Mouse (Mus musculus) liver, embryonic 16.5 days (tissue): ENCODE measurements around the gene Ampd3. TPM values are rescaled to one million over a fixed set of nuclear protein-coding genes. Genes with fewer than 3 reads are reported as not detected.

ENCODE experiments used
- ATAC-seq: fragments of 200-750 bp; cut with Nextera tagmentation; 2 replicates; pipeline ENCODE4 v1.8.0; 2017; ENCODE audit warnings: low read depth, mild to moderate bottlenecking, moderate number of reproducible peaks, moderate library complexity
- H3K27ac ChIP-seq: fragments of 300-500 bp; sonication (generic); 2 replicates; pipeline ENCODE4 v1.5.1; 2014; ENCODE audit warnings: mild to moderate bottlenecking, low read length
- H3K27me3 ChIP-seq: fragments of 300-500 bp; sonication (generic); 2 replicates; pipeline ENCODE4 v1.6.1; 2014; ENCODE audit warnings: low read depth, low read length, mixed read lengths; ENCODE audit not compliant: control insufficient read depth, insufficient read depth
- H3K36me3 ChIP-seq: fragments of 300-500 bp; sonication (generic); 2 replicates; pipeline ENCODE4 v1.6.1; 2014; ENCODE audit warnings: mild to moderate bottlenecking; ENCODE audit not compliant: control insufficient read depth, insufficient read depth
- H3K4me1 ChIP-seq: fragments of 300-500 bp; sonication (generic); 2 replicates; pipeline ENCODE4 v1.6.1; 2014; ENCODE audit warnings: low read depth, low read length, mixed read lengths; ENCODE audit not compliant: control insufficient read depth
- H3K4me2 ChIP-seq: fragments of 300-500 bp; sonication (generic); 2 replicates; pipeline ENCODE4 v1.6.1; 2014; ENCODE audit warnings: low read depth, low read length, mixed read lengths
- H3K4me3 ChIP-seq: fragments of 300-500 bp; sonication (generic); 2 replicates; pipeline ENCODE4 v1.5.1; 2014; ENCODE audit warnings: low read depth, mild to moderate bottlenecking, low read length
- H3K9ac ChIP-seq: fragments of 300-500 bp; sonication (generic); 2 replicates; pipeline ENCODE4 v1.6.1; 2014; ENCODE audit warnings: low read depth, low read length
- H3K9me3 ChIP-seq: fragments of 300-500 bp; sonication (generic); replicated peaks from 2 replicates; pipeline ENCODE4 v1.6.1; 2016; ENCODE audit warnings: low read length; ENCODE audit not compliant: control insufficient read depth
- WGBS: fragments of 180-500 bp; shearing (Covaris S2); extraction: QIAGEN DNeasy Blood & Tissue Kit; methylation state at CpG from one replicate; pipeline ENCODE4 v1.1.7; 2014; ENCODE audit not compliant: insufficient replicate concordance; 5-methylcytosine and 5-hydroxymethylcytosine counted together
- polyA plus RNA-seq: library from polyadenylated mRNA; unstranded; fragments of >200 nt; fragmentation: Nextera tagmentation; extraction: Ambion mirVana; gene quantifications from 2 replicates; pipeline ENCODE4 v1.2.1, GENCODE M21; 2015

Ampd3 gene
- 32.6 and 34.4 TPM in 2 replicates for polyA plus RNA-seq

DNA sequence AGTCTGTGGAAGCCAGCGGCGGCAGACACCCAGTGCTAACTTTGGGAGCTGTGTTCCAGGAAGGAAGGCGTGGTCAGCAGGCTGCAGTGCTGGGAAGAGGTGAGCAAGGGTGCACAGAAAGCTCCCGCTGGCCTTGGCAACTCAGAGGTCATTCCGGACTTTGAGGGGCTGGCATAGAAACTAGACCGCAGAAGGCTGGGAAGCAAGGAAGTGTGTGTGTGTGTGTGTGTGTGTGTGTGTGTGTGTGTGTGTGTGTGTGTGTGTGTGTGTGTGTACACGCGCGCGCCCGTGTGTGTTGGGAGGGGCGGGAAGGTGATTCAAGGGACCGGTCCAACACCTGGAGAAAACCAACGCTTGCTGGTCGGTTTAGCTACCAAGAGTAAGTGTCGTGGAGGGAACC is at the start of gene Ampd3:
TSS of gene Ampd3 (plus strand) at position 206 of the 400 bp plus-strand sequence.
- WGBS = 49% methylated on average over 15 of the region's 16 CpGs
- Histone ChIP-seq H3K4me3 (peak within 1 kb of the TSS; percentile 71), H3K9ac (peak within 1 kb of the TSS; percentile 82), H3K4me1 (peaks cover 48% of the 10 kb centered on the region), H3K27ac (peak within 1 kb of the TSS; percentile 67), H3K9me3 (no peaks in the 10 kb centered on the region), H3K27me3 (no peaks in the 10 kb centered on the region; the same call in 1 of the 2 replicates), H3K4me2 (peak within 1 kb of the TSS; percentile 98), H3K36me3 (no peaks in the 10 kb centered on the region)
- ATAC-seq = no peak

DNA sequence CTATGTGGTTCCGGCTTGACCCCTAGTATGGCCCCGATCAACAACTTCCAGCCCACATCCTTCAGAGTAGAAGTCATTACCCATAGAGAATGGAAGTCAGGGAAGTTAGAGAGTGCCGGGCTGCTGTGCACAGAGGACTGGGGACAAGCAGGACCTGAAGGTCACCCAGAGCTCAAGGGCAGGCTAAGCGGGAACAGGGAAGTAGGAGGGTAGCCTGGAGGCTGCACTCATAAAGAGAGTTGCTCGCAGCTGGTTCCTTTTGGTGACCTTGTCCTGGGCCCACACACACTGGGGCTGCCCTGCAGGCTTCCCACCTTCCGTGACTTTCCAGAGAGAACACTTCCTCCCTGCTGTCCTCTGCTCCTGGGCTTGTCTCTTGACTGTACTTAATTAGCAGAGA is 49.5 kb upstream of the Ampd3 start:
- no peaks in the 10 kb centered on the region for H3K4me1 ChIP-seq
- H3K27me3 ChIP-seq = no peaks in the 10 kb centered on the region
- H3K36me3 ChIP-seq = no peaks in the 10 kb centered on the region
- H3K4me3 ChIP-seq = no peak overlapping the region
- 62% methylated on average over 6 of the region's 6 CpGs for WGBS
- no peak overlapping the region for H3K9ac ChIP-seq
- H3K9me3 ChIP-seq = no peaks in the 10 kb centered on the region
- H3K4me2 ChIP-seq = no peak overlapping the region
- H3K27ac ChIP-seq = no peak overlapping the region
- no peak for ATAC-seq

DNA sequence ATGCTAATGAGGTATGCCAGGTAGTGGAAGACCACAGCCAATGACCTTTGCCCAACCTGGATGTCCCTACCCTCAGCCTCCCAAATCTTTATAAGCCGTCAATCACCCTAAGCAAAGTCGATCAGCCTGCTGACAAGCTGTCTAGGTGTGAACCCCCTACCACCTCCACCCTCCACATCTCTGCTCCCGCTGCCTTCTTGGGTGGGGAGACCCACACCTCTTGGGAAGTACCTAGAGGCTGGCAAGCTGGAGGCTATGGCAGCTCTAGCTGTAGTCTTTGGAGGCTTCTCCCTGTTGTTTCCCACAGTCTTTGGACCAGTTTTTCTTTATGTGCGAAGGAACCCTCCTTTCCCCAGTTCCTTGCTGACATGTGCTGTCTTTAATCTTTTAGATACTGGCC is 48.1 kb upstream of the Ampd3 start:
- H3K27ac ChIP-seq = no peak overlapping the region
- ATAC-seq = no peak
- H3K4me1 ChIP-seq = no peaks in the 10 kb centered on the region
- no peaks in the 10 kb centered on the region for H3K9me3 ChIP-seq
- no peaks in the 10 kb centered on the region for H3K36me3 ChIP-seq
- H3K27me3 ChIP-seq = no peaks in the 10 kb centered on the region
- no peak overlapping the region for H3K9ac ChIP-seq
- 64% methylated on average over 4 of the region's 4 CpGs for WGBS
- no peak overlapping the region for H3K4me3 ChIP-seq
- H3K4me2 ChIP-seq = no peak overlapping the region

DNA sequence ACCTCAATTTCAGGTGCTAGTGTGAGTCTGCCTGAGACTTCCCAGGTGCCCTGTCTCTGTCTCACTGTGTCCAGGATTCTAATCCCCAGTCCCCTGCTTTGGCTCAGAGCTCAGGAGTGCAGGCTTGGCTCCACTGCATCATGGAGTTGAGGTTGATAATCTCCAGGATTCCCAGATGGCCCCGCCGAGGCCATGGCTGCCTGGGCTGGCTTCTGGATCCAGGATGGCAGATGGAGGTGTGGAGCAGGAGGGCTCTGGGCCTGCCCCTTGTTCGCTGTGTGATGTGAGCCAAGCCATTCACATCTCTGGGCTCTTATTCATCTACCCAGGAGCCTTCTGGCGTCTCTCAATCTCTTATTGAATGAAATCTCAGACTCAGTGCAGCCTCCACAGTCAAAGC is 45.8 kb upstream of the Ampd3 start:
- Histone ChIP-seq H3K36me3 (no peaks in the 10 kb centered on the region), H3K9me3 (no peaks in the 10 kb centered on the region), H3K4me3 (no peak overlapping the region), H3K27me3 (no peaks in the 10 kb centered on the region), H3K27ac (no peak overlapping the region), H3K4me2 (no peak overlapping the region), H3K4me1 (no peaks in the 10 kb centered on the region), H3K9ac (no peak overlapping the region)
- WGBS = 50% methylated on average over 4 of the region's 4 CpGs
- ATAC-seq = no peak

DNA sequence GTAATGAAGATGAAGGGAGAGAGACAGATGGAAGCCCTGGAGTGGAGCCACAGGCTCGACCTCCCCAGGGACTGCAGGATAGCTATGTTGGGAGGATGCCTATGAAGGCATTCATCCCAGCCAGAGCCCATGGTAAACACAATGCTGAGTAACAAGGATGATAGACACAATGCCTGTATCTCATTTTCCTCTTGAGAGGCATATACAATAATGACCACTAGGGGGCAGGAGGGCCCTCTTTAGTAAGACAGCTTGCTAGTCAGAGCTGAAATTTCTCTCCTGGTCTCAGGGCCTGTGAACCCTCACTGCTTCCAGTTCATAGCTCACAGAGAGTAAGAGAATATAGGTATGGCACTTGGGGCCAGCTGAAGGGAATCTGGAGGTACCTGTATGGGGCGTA is 41.0 kb upstream of the Ampd3 start:
- Histone ChIP-seq H3K4me3 (no peak overlapping the region), H3K9me3 (no peaks in the 10 kb centered on the region), H3K27ac (no peak overlapping the region), H3K4me1 (no peaks in the 10 kb centered on the region), H3K27me3 (no peaks in the 10 kb centered on the region), H3K36me3 (no peaks in the 10 kb centered on the region), H3K9ac (no peak overlapping the region), H3K4me2 (no peak overlapping the region)
- no peak for ATAC-seq
- WGBS = 16% methylated on average over 2 of the region's 2 CpGs

DNA sequence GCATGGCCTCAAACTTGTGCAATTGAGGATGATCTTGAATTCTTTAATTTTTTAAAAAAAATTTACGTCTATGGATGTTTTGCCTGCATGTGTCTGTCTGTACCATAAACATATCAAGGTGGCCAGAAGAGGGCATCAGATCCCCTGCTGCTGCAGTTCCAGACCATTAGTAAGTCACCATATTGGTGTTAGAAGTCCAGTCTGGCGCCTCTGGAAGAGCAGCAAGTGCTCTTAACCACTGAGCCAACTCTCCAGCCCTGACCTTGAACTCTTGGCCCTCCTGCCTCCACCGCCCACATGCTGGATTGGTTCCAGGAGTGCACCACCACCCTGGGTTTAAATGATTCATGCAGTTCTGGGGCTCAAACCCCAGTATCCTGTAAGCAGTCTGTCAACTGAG is 39.1 kb upstream of the Ampd3 start:
- 34% methylated on average over 3 of the region's 3 CpGs for WGBS
- no peak overlapping the region for H3K9ac ChIP-seq
- no peak for ATAC-seq

GRCm38 (mm10) chr7:110729295-110729694 is 38.7 kb upstream of the Ampd3 start:
- H3K4me2 ChIP-seq = no peak overlapping the region
- no peak overlapping the region for H3K9ac ChIP-seq
- no peaks in the 10 kb centered on the region for H3K27me3 ChIP-seq
- H3K27ac ChIP-seq = no peak overlapping the region
- 60% methylated on average over 6 of the region's 6 CpGs for WGBS
- no peaks in the 10 kb centered on the region for H3K9me3 ChIP-seq
- no peak for ATAC-seq
- H3K4me1 ChIP-seq = no peaks in the 10 kb centered on the region
- no peaks in the 10 kb centered on the region for H3K36me3 ChIP-seq
- H3K4me3 ChIP-seq = no peak overlapping the region

More for the DNA sequence above, 39.1 kb upstream of the Ampd3 start:
- Histone ChIP-seq H3K36me3 (no peaks in the 10 kb centered on the region), H3K4me2 (no peak overlapping the region), H3K4me1 (no peaks in the 10 kb centered on the region), H3K4me3 (no peak overlapping the region), H3K27me3 (no peaks in the 10 kb centered on the region), H3K27ac (no peak overlapping the region), H3K9me3 (no peaks in the 10 kb centered on the region)

DNA sequence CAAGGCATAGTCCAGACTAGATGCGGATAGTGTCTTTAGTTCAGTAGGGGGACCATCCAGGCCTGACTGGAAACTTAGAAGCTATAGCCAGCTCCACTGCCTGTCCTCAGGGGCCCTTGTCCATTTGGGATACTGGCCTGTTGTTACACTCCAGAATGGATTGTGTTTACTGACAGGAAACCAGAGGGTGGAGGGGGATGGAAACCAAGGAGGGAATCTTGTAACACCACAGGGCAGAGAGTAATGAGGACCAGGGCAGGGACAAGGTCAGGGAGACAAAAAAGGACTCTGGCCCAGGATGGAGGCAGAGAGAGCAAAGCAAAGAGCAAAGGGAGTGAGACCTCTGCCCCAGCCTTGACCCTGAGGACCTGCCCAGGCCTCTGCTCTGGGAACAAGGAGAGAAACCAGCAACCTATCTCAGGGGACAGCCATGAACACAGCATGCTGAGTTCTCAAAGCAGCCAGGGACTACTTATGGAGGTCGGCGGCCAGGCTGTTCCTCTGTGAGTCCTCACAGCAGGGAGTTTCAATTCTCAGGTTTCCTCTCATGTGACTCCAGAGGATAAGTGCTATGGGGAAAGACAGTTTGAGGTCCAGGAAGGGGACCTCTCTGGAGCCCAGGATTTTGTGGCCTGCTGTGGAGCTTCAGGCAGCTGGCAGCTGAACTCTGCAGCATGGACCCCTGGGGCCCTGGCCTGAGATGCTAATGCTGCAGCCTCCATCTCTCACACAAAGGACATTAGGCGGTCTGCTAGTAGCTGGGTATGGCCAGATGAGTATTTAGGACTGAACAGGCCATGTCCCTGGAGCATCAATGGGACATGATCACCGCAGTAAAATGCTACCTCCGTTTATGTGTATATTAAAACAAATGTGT is 36.7 kb upstream of the Ampd3 start:
- Histone ChIP-seq H3K36me3 (no peaks in the 10 kb centered on the region), H3K27me3 (no peaks in the 10 kb centered on the region), H3K9me3 (0 out of 2 replicates have a peak, but pooled peaks cover 2% of the 10 kb centered on the region), H3K9ac (no peak overlapping the region), H3K27ac (no peak overlapping the region), H3K4me3 (no peak overlapping the region), H3K4me1 (no peaks in the 10 kb centered on the region), H3K4me2 (no peak overlapping the region)
- no peak for ATAC-seq
- 57% methylated on average over 6 of the region's 6 CpGs for WGBS

DNA sequence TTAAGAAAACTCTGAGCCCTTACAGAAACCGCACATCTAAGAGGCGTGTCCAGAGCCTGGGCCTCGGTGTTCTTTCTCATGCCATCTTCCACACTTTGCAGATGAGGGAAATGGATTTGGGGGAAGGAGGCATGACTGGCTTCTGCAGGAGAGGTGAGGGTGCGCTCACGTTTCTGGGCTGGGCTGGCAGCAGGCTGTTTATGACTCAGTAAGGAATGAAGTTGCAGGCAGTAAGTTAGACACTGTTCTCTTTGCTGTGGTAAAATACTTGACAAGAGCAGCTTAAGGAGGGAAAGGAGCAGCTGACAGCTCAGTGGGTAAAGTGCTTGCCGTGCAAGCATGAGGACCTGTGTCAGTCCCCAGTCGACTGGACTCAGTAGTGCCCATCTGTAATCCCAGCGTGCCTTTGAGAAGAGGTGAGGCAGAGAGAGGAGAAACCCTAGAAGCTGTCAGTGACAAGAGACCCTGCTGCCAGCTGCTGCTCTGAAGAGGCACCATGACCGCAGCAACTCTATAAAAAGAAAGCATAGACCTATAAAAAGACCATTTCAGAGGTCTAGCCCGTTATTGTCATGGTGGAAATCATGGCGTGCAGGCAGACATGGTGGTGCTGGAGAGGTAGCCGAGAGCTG is 35.9 kb upstream of the Ampd3 start:
- Histone ChIP-seq H3K9me3 (0 out of 2 replicates have a peak, but pooled peaks cover 2% of the 10 kb centered on the region), H3K4me3 (no peak overlapping the region), H3K4me2 (no peak overlapping the region), H3K27ac (no peak overlapping the region), H3K9ac (no peak overlapping the region), H3K36me3 (no peaks in the 10 kb centered on the region), H3K27me3 (no peaks in the 10 kb centered on the region), H3K4me1 (no peaks in the 10 kb centered on the region)
- WGBS = 72% methylated on average over 12 of the region's 12 CpGs
- no peak for ATAC-seq
